Mouse (Mus musculus): ENCODE results near the gene Vmn2r60. TPM values are rescaled to one million over a fixed set of nuclear protein-coding genes. Genes with fewer than 3 reads are reported as not detected.
"Not testable (repeated sequence)": the region's sequence is repeated elsewhere in the genome, so short reads cannot be mapped to it uniquely, and the experiment has no call there.

Gene Vmn2r60
- under 1 TPM; 0.07 to 0.08 TPM for total RNA-seq (2021)
- long read RNA-seq: 0 reads

DNA sequence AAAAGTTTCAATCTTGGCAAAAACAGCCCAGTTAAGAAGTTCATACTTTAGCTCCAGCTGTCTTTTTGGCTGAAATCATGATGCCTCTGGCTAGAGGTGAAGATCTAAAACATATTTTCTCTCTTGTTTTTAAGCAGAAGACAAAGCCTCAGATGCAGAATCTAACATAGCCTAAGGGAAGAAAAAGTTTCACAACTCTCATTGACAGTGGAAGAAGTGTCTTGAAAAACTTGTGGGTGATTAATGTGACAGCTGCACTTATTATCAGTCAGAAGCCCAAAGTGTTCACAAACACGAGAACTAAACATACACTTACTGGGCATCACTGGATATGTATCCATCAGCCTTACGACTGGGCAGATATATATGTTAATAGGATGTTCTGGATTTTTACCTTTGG lies at the start of gene Vmn2r60:
Vmn2r60 (plus strand) TSS at position 301 of the 400 bp plus-strand sequence.
- no peak for DNase-seq (ENCODE audit: low spot score in 2 of 2)

DNA sequence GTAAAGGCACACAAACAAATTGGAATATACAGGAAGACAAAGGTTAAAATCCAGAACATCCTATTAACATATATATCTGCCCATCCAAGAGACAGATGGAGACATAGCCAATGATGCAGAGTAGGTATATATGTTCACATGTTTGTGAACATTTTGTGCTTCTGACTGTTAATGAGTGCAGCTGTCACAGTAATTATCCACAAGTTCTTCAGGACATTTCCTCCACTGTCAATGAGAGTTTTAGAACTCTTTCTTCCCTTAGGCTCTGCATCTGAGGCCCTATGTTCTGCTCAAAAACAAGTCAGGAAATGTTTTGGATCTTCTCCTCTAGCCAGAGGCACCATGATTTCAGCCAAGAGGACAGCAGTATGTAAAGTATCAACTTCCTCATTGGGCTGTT lies 48.6 kb upstream of the Vmn2r60 start, which contains the start of gene Vmn2r59:
Vmn2r59 (minus strand) TSS at position 101 of the 400 bp plus-strand sequence.
- no peak for DNase-seq (ENCODE audit: low spot score in 2 of 2)

DNA sequence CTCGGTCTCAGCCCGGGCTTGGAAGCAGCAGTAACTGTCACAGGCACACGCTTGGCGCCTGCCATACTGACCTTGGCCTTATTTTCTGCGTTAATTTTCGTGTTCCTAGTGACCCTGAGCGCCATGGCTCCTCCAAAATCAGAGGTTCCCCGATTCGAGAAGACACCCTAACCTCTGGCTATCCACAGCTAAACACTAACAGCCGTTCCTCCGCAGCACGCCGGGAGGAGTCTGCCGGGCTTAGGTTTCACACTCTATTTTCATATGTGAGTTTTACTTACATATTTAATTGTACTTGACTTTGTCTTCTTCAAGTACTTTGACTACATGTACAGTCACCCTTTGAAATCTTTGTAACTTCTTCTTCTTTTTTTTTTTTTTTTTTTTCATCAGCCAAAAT lies 509 bp upstream of the Vmn2r60 start:
- DNase-seq (ENCODE audit: low spot score in 2 of 2): not testable (repeated sequence)

Other genes starting within 250 kb of the Vmn2r60 start
- gene Vmn2r58, start 235.1 kb upstream of the Vmn2r60 start, total RNA-seq (2021): not detected
- not detected for gene Vmn2r59, start 48.7 kb upstream of the Vmn2r60 start, total RNA-seq (2021)
- gene Vmn2r61, start 152.3 kb downstream of the Vmn2r60 start, total RNA-seq (2021): not detected

All from layer of hippocampus, adult 18-20 months (tissue).